Mouse (Mus musculus) heart, embryonic 16.5 days (tissue): Measurements from ENCODE around the gene Atf3. TPM values are rescaled to one million over a fixed set of nuclear protein-coding genes. Genes with fewer than 3 reads are reported as not detected.
A peak's percentile ranks its signal among the peaks of the same experiment; 100 is the strongest.

Source experiments
- ATAC-seq: fragments of 200-750 bp; cut with Nextera tagmentation; replicated peaks from 2 replicates; pipeline ENCODE4 v1.8.0; 2017; ENCODE audit warnings: moderate number of reproducible peaks; ENCODE audit not compliant: insufficient read depth, low FRiP score; ENCODE audit errors: extremely low read depth
- H3K27ac ChIP-seq: fragments of 300-500 bp; sonication (generic); 2 replicates; pipeline ENCODE4 v1.5.1; 2014; ENCODE audit warnings: mild to moderate bottlenecking, low read length, control low read depth, moderate library complexity
- H3K27me3 ChIP-seq: fragments of 300-500 bp; sonication (generic); 2 replicates; pipeline ENCODE4 v1.6.1; 2014; ENCODE audit warnings: low read length, mixed read lengths; ENCODE audit not compliant: control insufficient read depth, insufficient read depth
- H3K36me3 ChIP-seq: fragments of 300-500 bp; sonication (generic); 2 replicates; pipeline ENCODE4 v1.6.1; 2014; ENCODE audit not compliant: control insufficient read depth, insufficient read depth
- H3K4me1 ChIP-seq: fragments of 300-500 bp; sonication (generic); 2 replicates; pipeline ENCODE4 v1.6.1; 2014; ENCODE audit warnings: low read length, mixed read lengths; ENCODE audit not compliant: control insufficient read depth, insufficient read depth
- H3K4me2 ChIP-seq: fragments of 300-500 bp; sonication (generic); 2 replicates; pipeline ENCODE4 v1.6.1; 2014; ENCODE audit warnings: low read depth, mild to moderate bottlenecking, control low read depth, low read length
- H3K4me3 ChIP-seq: fragments of 300-500 bp; sonication (generic); 2 replicates; pipeline ENCODE4 v1.5.1; 2014; ENCODE audit warnings: mild to moderate bottlenecking, control low read depth, low read length
- H3K9ac ChIP-seq: fragments of 300-500 bp; sonication (generic); 2 replicates; pipeline ENCODE4 v1.6.1; 2014; ENCODE audit warnings: low read length, control low read depth
- H3K9me3 ChIP-seq: fragments of 300-500 bp; sonication (generic); replicated peaks from 2 replicates; pipeline ENCODE4 v1.6.1; 2016; ENCODE audit warnings: low read length; ENCODE audit not compliant: control insufficient read depth
- WGBS: fragments of 180-500 bp; shearing (Covaris S2); extraction: QIAGEN DNeasy Blood & Tissue Kit; methylation state at CpG from one replicate; pipeline ENCODE4 v1.1.7; 2014; 5-methylcytosine and 5-hydroxymethylcytosine counted together
- polyA plus RNA-seq: library from polyadenylated mRNA; unstranded; fragments of >200 nt; fragmentation: Nextera tagmentation; extraction: Ambion mirVana; gene quantifications from 2 replicates; pipeline ENCODE4 v1.2.1, GENCODE M21; 2015

The Atf3 gene
- polyA plus RNA-seq, 1 experiment from 2014 or later: 14.6 TPM

GRCm38 (mm10) chr1:191192213-191192612, 25.6 kb downstream of the Atf3 start:
- WGBS: 59% methylated on average over 6 of the region's 6 CpGs
- no peak for ATAC-seq

GRCm38 (mm10) chr1:191189671-191190372, 28.0 kb downstream of the Atf3 start:
- H3K4me3 ChIP-seq: no peak overlapping the region
- peaks cover 18% of the 10 kb centered on the region for H3K4me1 ChIP-seq
- 38% methylated on average over 6 of the region's 6 CpGs for WGBS
- peaks cover 10% of the 10 kb centered on the region for H3K27me3 ChIP-seq
- H3K36me3 ChIP-seq: no peaks in the 10 kb centered on the region
- no peak for ATAC-seq
- no peaks in the 10 kb centered on the region for H3K9me3 ChIP-seq
- no peak overlapping the region for H3K27ac ChIP-seq
- no peak overlapping the region for H3K9ac ChIP-seq
- no peak overlapping the region for H3K4me2 ChIP-seq

More at GRCm38 (mm10) chr1:191192213-191192612, 25.6 kb downstream of the Atf3 start:
- Histone ChIP-seq H3K9ac (no peak overlapping the region), H3K36me3 (no peaks in the 10 kb centered on the region), H3K4me2 (no peak overlapping the region), H3K4me3 (no peak overlapping the region), H3K27ac (no peak overlapping the region), H3K27me3 (peaks cover 10% of the 10 kb centered on the region), H3K4me1 (no peaks in the 10 kb centered on the region), H3K9me3 (no peaks in the 10 kb centered on the region)

GRCm38 (mm10) chr1:191186386-191186770, 31.5 kb downstream of the Atf3 start:
- no peaks in the 10 kb centered on the region for H3K9me3 ChIP-seq
- peak overlapping the region; percentile 99 for H3K4me2 ChIP-seq
- H3K9ac ChIP-seq: no peak overlapping the region; the same call in 1 of the 2 replicates
- H3K4me3 ChIP-seq: peak overlapping the region; percentile 70
- H3K36me3 ChIP-seq: no peaks in the 10 kb centered on the region
- peaks cover 11% of the 10 kb centered on the region for H3K27me3 ChIP-seq
- WGBS: 10% methylated on average over 7 of the region's 7 CpGs
- H3K27ac ChIP-seq: peak overlapping the region; percentile 43
- peaks cover 27% of the 10 kb centered on the region for H3K4me1 ChIP-seq
- ATAC-seq: no peak

GRCm38 (mm10) chr1:191185761-191186385, 32.0 kb downstream of the Atf3 start:
- H3K9ac ChIP-seq: peak overlapping the region; percentile 83
- H3K9me3 ChIP-seq: no peaks in the 10 kb centered on the region
- peaks cover 32% of the 10 kb centered on the region for H3K4me1 ChIP-seq
- peaks cover 7% of the 10 kb centered on the region for H3K27me3 ChIP-seq
- 1% methylated on average over 16 of the region's 16 CpGs for WGBS
- no peaks in the 10 kb centered on the region for H3K36me3 ChIP-seq
- ATAC-seq: no peak
- peak overlapping the region; percentile 57 for H3K27ac ChIP-seq
- H3K4me2 ChIP-seq: peak overlapping the region; percentile 99
- H3K4me3 ChIP-seq: peak overlapping the region; percentile 70

- peak overlapping the region; percentile 70 for H3K4me3 ChIP-seq
- no peak overlapping the region for H3K27ac ChIP-seq
- ATAC-seq: no peak
- H3K4me2 ChIP-seq: peak overlapping the region; percentile 99
- 2% methylated on average over 22 of the region's 22 CpGs for WGBS
- H3K27me3 ChIP-seq: peaks cover 5% of the 10 kb centered on the region
- no peaks in the 10 kb centered on the region for H3K36me3 ChIP-seq
- H3K9me3 ChIP-seq: no peaks in the 10 kb centered on the region
- peak overlapping the region; percentile 83 for H3K9ac ChIP-seq
- peaks cover 41% of the 10 kb centered on the region for H3K4me1 ChIP-seq
Observed at GRCm38 (mm10) chr1:191184841-191185251, 33.0 kb downstream of the Atf3 start.

- peaks cover 43% of the 10 kb centered on the region for H3K4me1 ChIP-seq
- H3K4me2 ChIP-seq: peak overlapping the region; percentile 99
- peaks cover 5% of the 10 kb centered on the region for H3K27me3 ChIP-seq
- H3K9ac ChIP-seq: peak overlapping the region; percentile 83
- peak overlapping the region; percentile 86 for H3K27ac ChIP-seq
- peak overlapping the region; percentile 70 for H3K4me3 ChIP-seq
- ATAC-seq: no peak
- no peaks in the 10 kb centered on the region for H3K9me3 ChIP-seq
- WGBS: 4% methylated on average over 42 of the region's 42 CpGs
- H3K36me3 ChIP-seq: no peaks in the 10 kb centered on the region
Observed at GRCm38 (mm10) chr1:191184066-191184815, 33.6 kb downstream of the Atf3 start.

GRCm38 (mm10) chr1:191183163-191184065, 34.4 kb downstream of the Atf3 start:
- ATAC-seq: peak; percentile 92
- under 1% methylated on average over 67 of the region's 67 CpGs for WGBS
- peaks cover 5% of the 10 kb centered on the region for H3K27me3 ChIP-seq

GRCm38 (mm10) chr1:191182431-191183162, 35.2 kb downstream of the Atf3 start:
- WGBS: under 1% methylated on average over 61 of the region's 61 CpGs
- H3K4me1 ChIP-seq: peaks cover 48% of the 10 kb centered on the region
- peak overlapping the region; percentile 90 for H3K27ac ChIP-seq
- H3K9ac ChIP-seq: peak overlapping the region; percentile 86
- peaks cover 5% of the 10 kb centered on the region for H3K27me3 ChIP-seq
- peak overlapping the region; percentile 99 for H3K4me2 ChIP-seq
- H3K36me3 ChIP-seq: no peaks in the 10 kb centered on the region
- peak; percentile 52 for ATAC-seq
- H3K9me3 ChIP-seq: no peaks in the 10 kb centered on the region
- peak overlapping the region; percentile 70 for H3K4me3 ChIP-seq

More at GRCm38 (mm10) chr1:191183163-191184065, 34.4 kb downstream of the Atf3 start:
- H3K4me2 ChIP-seq: peak overlapping the region; percentile 99
- H3K9ac ChIP-seq: peak overlapping the region; percentile 86
- no peaks in the 10 kb centered on the region for H3K36me3 ChIP-seq
- peak overlapping the region; percentile 70 for H3K4me3 ChIP-seq
- H3K9me3 ChIP-seq: no peaks in the 10 kb centered on the region
- peaks cover 46% of the 10 kb centered on the region for H3K4me1 ChIP-seq
- peak overlapping the region; percentile 90 for H3K27ac ChIP-seq
